Mouse (Mus musculus) liver, postnatal 0 days (tissue): ENCODE measurements at regions not wholly inside any gene's neighbourhood (a gene's known extent, or its start where the extent isn't known, plus 50 kb on each side); places are given as distances from the start of the nearest gene placed in this dataset.

Experiments
- CTCF ChIP-seq: sonication (generic); IDR thresholded peaks from 2 replicates; pipeline ENCODE4 v1.5.1; 2016; ENCODE audit warnings: antibody characterized with exemption, low read depth
- EP300 ChIP-seq: IDR thresholded peaks from 2 replicates; pipeline ENCODE4 v1.6.1; 2016; ENCODE audit warnings: antibody characterized with exemption, low read depth, mild to moderate bottlenecking

GRCm38 (mm10) chr8:126763600-126763999, 169.8 kb upstream of the Irf2bp2 start:
- no peak for TF ChIP-seq CTCF
- TF ChIP-seq EP300, result no peak
